Mouse (Mus musculus) CH12.LX (cell line): ENCODE measurements around the gene Mapkbp1.

Experiments used
- CTCF ChIP-seq, 2 experiments: IDR thresholded peaks in 1 of 2; conservative IDR thresholded peaks in 1 of 2; 2 replicates each; pipeline ENCODE4 v1.5.1; 2011 to 2012; ENCODE audit warnings: low read depth in 2 of 2, low read length in 2 of 2, improper control_type of control experiment in 1 of 2, inconsistent platforms in 1 of 2, mild to moderate bottlenecking in 1 of 2, moderate library complexity in 1 of 2
- EP300 ChIP-seq: IDR thresholded peaks from 2 replicates; pipeline ENCODE4 v1.6.1; 2011; ENCODE audit warnings: low read length, improper control_type of control experiment
- KAT2A ChIP-seq: IDR thresholded peaks from 2 replicates; pipeline ENCODE4 v1.6.1; 2012; ENCODE audit warnings: low read length, improper control_type of control experiment, inconsistent platforms; ENCODE audit not compliant: insufficient replicate concordance
- MAX ChIP-seq: IDR thresholded peaks from 2 replicates; pipeline ENCODE4 v1.6.1; 2011; ENCODE audit warnings: low read length, improper control_type of control experiment
- MAZ ChIP-seq: IDR thresholded peaks from 2 replicates; pipeline ENCODE4 v1.6.1; 2012; ENCODE audit warnings: low read depth, mild to moderate bottlenecking, inconsistent platforms, low read length, improper control_type of control experiment, moderate library complexity
- NRF1 ChIP-seq: IDR thresholded peaks from 2 replicates; pipeline ENCODE4 v1.6.1; 2014; ENCODE audit warnings: low read depth, mild to moderate bottlenecking, inconsistent platforms, low read length, improper control_type of control experiment, moderate library complexity
- SMC3 ChIP-seq: IDR thresholded peaks from 2 replicates; pipeline ENCODE4 v1.6.1; 2011; ENCODE audit warnings: low read depth, low read length, improper control_type of control experiment
- ZKSCAN1 ChIP-seq: IDR thresholded peaks from 2 replicates; pipeline ENCODE4 v1.6.1; 2012; ENCODE audit warnings: low read depth, inconsistent platforms, low read length, improper control_type of control experiment, borderline replicate concordance

DNA sequence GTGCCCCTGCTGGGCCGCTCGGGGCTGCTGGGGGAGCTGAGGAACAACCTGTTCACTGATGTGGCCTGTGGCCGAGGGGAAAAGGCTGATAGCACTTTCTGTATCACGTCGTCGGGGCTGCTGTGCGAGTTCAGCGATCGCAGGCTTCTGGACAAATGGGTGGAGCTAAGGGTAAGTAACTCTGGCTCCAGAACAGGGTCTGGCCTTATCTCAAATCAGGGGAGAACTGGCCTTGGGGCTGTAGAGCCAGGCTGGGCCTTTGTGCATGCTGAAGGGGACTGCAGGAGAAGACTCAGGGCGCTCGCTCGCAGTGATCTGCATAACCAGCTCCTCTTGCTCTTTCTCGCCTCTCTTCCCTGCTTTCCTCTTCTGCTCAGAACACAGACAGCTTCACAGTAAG is 40.4 kb downstream of the Mapkbp1 start:
- TF ChIP-seq CTCF (conservative IDR thresholded peaks at IDR 0.05 in 1 of 2, IDR thresholded peaks at IDR 0.05 in 1 of 2; ENCODE audit: low read depth in 2 of 2, low read length in 2 of 2) (no peak), ZKSCAN1 (no peak), MAZ (no peak), EP300 (no peak), NRF1 (no peak), KAT2A (no peak), SMC3 (no peak), MAX (no peak)
